Mouse (Mus musculus): ENCODE measurements around the gene Ptbp3.

Gene Ptbp3

DNA sequence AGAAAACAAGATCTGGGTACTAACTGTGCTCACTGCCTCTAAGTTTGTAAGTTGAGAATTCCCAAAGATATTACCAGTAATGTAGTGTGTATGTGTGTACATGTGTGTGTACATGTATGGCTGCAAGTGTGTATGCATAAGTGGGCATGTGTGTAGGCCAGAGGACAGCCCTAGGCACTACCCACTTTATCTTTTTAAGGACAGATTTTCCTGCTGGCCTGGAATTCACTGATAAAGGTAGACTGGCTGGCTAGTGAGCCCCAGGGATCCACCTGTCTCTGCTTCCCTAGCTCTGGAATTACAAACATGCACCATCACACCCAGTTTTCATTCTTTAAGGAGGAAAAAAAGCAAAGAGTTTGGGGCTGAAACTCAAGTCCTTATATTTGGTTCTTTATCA lies 6.0 kb upstream of the Ptbp3 start:
- no peak for DNase-seq

DNA sequence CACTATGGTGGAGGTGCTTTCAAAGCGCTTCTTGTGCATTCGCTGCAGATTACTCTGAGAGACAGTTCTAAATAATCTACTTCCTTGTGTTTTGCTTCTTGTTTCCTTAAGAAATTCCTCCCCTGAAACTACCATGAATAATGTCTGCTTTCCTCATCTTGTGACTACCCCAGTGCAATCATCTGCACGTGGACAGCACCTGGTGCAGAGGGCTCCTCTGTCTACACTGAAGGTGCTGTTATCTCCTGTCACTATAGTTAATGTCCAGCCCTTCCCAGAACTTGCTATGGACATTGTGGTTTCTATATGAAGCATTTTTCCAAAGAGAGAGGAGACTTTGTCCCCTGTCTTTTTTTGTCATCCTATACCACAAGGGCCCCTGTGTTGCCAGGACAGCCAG lies 4.4 kb upstream of the Ptbp3 start:
- no peak for DNase-seq

DNA sequence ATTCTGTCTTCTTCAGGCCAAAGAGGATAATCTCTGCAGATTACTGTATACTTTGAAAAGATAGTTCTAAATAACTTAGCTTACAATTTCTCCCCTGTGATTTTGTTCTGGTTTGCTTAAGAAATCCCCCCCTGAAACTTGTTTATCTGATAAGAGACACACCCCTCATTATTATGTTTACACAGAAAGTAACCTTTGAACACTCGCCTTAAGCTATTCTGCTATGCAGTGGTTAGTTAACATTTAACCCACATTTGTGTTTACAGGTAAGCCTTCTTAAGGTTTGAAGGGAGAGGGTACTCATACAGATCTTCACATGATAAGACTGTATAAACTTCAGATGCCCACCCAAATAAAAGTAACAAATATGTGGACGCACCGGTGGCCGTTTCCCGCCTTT lies 3.7 kb upstream of the Ptbp3 start:
- DNase-seq, result no peak

DNA sequence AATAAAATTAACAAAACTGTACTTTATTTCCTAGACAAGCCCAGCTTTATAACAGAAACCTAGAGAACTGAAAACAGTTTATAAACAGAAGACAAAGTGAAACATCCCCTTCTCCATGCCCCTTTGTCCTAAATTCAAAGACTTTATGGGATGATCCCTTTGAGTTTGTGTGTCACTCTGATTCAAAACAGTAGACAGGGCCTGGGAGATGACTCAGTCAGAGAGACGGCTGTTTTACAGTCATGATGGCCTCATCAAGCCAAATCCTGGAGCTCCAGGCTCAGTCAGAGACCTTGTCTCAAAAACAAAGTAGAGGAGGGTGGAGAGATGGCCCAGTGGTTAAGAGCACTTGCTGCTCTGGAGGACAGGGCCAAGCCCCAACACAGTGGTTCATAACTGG lies 2.7 kb upstream of the Ptbp3 start:
- no peak for DNase-seq

DNA sequence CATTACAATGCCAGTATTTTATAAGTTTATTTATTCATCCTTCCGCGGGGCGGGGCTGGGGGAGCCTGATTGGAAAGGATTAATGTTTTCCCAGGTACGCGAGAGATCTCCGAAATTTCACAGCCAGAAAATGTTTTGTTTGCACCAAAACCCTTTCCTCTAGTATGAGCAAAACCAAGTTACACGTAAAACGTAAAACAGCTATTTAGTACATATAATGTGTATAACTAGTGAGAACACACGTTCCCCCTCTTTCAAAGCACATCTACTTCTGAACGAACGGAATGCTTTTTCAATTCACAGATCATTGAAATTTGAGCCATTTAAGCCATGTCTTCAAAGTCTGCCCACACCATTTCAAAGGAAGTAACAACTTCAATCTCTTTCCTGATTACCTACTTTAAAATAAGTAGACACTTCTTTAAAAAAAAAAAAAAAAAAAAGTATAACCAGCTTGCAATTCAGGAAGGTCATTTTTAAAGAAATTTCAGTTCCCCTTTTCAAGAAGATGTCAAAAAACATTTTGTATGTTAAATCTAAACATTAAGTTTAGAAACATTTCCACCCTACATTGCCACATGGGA lies 905 bp upstream of the Ptbp3 start:
- peak in 1 of 2 experiments; percentile 15 for DNase-seq

DNA sequence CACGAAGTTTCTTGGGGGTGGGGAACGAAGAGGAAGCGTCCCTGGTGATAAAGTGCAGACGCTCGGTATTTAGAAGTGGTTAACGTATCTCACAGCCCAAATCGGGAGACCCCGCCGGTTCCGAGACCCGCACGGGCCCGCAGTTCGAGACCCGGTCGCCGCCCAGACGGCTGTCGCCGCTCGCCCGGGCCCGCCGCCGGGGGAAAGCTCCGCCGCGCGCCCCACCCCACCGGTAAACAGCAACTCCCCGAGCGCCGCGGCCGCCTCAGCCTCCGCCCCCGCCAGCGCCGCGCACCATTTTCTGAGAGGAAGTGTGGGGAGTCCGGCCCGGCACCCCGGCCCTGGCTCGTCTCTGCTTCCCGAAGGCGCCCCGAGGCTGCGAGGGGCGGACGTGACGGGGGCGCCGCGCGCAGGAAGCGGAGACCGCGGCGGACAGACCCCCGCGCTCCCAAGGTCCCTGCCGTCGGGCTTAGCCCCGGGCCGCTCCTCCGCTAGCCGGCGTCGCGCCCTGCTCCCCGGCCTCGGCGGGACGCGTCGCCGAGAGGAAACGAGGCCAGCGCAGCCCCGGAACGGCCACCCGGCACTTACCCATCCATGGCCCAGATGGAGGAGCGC lies 497 bp downstream of the Ptbp3 start:
- DNase-seq, result peak; percentile 73 to 81

DNA sequence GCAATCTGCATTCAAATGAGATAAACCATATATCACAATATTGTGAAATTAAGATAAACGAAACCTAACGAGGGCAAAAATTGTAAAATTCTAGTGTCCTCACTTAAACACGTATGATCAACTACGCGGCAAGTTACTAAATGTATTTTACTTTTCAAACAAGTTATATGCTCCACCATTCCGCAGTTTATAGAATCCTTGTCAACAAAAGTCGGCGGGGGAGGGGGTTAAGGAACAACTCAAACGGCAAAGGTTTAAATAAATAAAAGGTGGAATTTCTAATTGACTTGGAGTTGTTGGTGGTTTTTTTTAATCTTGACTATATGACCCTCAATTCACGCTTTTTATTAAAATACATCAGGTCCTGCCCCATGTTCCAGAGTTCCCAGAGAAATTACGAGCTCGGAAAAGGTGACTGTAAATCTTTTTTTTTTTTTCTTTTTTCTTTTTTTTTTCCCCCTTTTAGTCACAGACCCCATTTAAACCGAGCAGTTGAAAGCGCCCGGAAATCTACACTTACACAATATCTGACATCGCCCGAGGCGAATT lies 1.1 kb downstream of the Ptbp3 start:
- DNase-seq, result no peak

DNA sequence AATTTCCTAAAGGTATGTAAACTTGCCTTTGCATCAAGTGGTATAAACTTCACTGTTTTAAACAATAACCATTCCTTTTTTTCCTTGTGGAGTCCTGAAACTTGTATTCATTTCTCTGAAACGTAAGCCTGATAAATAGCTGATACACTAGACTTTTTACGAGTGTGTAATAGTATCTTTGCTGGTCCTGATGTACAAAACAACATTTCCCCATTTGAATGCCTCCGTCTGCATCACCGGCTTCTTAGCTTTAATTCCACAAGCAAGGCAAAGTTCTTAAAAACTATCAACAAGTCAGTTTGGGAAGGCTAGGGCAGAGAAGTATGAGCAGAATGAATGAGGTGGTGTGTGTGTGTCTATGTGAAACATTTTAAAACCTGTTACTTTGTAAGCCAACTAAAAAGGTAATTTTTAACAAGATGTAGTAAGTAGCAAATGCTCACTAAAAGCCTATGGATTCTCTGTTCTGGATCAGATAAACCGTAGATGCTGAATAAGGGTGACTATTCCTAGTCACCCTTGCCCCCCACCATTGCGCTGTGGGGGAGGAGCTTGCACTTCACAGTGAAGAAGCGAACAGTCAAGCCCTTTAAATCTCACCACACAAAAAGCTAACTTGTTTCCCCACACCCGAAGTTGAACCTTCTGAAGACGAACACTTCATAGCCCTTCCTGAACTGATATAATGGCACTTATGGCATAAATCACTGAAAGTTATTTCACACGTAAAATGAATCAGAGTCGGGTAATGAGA lies 1.9 kb downstream of the Ptbp3 start:
- peak; percentile 15 to 29 for DNase-seq

DNA sequence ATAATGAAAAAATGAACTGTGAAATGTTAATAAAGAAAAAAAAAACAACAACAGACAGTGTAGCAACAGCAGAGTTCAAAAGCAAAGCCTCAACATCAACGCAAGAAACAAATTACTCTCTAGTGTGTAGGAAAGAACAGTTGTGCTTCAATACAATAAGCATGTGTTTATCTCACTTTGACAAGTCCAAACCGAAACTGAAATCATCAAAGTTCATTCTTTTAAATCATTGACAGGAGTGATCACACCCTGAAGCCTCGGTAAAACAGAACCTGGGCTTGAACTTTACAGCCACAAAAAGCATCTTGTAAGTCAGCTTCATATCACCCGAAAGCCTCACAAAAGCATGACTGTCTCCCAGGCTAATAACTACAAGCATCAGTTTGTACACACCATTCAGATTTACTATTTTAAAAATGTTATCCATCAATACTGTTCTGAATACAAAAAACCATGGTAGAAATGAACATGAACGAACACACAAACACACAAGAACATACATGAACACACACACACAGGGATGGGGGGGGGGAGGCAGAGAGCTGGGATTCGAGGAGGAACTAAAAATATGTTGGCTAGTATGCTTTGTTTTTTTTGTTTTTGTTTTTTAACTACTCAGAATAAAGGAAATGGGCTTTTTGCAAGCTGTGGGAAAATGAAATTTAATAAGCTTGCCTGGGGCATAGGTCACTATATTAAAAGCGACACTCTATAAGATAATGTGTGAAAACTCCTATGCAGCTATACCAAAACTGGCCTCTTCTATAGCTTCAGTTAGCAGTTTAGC lies 2.7 kb downstream of the Ptbp3 start:
- DNase-seq, result no peak

DNA sequence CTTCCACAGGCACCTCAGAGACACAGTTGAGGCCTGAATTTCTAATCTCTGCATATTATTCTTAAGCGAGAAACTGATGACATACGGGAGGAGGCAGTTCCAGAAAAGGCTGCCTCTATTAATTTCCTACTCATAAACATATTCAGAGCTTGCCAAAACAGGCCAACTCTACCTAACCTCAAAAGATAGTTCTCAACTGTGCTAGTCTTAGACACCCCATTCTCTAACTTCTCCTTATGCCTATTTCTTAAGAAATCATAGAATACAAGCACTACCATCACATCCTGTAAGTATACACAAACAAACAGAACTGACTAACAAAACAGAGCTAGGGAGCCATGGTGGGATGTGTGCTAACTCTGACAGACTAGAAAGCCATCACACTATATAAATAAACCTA lies 4.5 kb downstream of the Ptbp3 start:
- no peak for DNase-seq

DNA sequence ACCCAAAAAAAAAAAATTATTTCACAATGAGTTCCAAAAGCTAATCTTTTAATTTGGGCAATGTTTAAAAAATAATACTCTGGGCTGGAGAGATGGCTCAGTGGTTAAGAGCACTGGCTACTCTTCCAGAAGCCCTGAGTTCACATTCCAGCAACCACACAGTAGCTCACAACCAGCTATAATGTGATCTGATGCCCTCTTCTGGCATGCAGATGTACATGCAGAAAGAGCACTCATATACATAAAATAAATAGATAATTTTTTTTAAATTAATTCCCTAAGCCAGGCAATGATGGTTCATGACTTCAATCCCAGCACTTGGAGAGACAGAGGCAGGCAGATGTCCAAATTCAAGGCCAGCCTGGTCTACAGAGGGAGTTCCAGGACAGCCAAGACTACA lies 6.2 kb downstream of the Ptbp3 start:
- DNase-seq, result no peak

DNA sequence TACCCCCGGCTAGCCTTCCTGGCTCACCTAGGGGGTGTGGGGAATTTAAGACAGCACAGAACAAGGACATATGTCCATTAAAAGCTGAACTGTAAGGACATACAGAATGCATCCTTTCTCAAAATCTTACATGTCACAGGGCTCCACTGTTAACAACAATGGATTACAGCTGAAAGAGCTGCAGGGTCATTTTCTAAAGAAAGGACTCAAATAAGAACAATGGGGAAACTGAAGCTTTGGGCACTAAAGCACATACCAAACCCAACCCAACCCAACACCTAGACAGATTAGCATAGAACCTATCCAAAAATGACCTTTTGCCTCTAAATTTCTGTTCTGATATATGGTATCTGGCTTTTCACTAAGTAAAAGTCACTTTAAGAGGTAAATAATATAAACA lies 12.9 kb downstream of the Ptbp3 start:
- no peak for DNase-seq

DNA sequence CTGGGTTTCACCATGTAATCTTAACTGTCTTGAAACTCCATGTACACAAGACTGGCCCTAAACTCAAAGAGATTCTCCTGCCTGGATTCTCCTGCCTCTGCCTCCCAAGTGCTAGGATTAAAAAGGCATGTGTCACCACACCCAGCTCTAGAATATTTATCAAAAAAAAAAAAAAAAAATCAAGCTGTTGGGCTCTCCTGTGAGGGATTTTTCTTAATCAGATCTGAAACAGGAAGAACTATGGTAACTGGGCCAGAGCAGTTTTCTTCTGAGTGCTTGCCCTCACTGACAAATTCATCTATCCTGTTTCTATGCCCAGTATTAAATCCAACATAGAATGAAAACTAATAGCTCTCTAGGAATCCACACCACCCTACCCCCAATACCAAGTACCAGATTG lies 13.5 kb downstream of the Ptbp3 start:
- no peak for DNase-seq

DNA sequence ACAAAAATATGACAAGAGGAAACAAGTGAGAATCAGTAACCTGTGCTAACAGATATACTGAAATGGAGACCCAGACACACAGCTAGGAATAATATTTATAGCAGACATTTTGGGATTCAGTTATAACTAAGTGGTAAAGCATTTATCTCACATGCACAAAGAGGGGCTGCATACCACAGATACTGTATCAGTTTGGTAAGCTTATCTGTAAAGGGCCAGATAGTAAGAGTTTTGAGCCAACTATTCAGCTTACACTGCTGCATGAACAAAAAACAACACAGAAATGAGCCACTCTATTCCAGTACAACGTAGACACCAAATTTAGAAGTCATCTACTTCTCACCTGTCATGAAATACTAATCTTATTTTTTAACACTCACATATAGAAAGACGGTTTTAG lies 15.9 kb downstream of the Ptbp3 start:
- DNase-seq, result no peak

DNA sequence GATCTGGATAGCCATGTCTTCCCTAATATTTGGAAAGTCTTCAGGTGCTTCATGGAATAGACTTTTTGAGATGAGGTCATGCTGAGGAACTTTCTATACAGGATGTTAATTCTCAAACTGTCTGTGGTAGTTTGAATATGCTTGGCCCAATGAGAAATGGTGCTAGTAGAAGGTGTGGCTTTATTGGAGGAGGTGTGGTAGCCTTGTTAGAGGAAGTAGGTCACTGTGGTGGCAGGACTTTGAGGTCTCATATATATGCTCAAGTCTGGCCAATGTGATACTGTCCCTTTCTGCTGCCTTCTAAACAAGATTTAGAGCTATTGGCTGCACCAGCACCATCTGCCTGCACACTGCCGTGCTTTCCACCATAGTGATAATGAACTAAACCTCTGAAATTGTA lies 18.0 kb downstream of the Ptbp3 start:
- DNase-seq, result no peak

DNA sequence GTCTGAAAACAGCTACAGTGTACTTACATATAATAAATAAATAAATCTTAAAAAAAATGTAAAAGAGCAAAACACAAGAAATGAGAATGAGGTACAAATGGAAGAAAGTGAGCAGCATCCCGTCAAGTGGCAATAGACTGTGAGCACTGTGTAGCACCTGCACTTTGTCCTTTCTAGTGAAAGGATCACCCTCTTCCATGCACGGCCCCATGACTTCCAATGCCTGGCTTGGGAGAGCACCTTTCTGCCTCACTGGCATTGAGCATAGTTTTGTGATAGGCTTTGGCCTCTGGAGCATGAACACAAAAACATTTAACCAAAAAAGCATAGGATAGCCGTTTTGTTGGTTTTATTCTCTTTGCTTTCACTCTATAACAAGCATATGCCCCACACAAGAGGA lies 21.7 kb downstream of the Ptbp3 start:
- no peak for DNase-seq

DNA sequence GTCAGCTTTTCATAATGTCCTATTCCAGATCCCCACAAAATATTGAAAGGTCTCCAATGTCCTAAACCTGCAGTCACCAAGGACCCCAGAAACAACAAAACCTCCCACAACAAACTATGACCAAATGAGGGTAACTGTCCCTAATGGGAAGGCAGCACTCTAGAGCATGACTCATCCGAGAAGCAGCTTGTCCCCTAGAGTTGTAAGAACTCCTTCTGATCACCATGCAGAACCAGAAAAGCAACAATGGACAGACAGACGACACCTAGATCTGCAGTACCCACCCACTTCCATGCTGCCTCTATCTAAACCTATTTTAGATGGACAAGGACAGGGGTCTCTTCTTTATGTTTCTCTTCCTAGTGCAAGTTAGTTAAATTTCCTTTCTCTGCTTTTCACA lies 22.4 kb downstream of the Ptbp3 start:
- no peak for DNase-seq

DNA sequence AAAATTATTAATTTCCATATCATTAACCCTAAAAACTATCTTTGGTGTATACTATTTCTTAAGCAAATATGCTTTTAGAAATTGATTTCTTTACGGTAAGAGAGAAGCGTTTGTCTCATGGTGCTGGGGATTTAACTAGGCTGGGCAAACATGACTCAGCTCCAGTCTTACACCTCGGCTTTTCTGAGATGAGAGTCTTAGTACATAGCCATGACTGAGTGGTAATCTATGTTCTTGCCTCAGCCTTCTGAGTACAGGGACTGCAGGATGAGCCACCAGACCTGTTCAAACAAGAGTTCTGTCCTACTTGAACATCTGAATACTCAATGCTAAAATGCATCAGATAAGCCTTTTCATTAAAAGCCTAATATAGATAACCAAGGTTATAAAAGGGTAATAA lies 24.3 kb downstream of the Ptbp3 start:
- no peak for DNase-seq

DNA sequence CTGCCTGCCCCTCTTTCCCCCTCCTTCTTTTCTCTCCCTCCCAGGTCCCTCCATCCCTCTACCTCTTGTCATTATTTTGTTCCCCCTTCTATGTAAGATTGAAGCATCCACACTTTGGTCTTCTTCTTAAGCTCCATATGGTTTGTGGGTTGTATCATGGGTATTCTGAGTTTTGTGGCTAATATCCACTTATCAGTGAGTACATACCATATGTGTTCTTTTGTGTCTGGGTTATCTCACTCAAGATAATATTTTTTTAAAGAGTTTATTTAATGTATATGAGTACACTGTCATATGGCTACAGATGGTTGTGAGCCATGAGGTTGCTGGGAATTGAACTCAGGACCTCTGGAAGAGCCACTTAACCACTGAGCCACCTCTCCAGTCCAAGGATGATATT lies 38.8 kb downstream of the Ptbp3 start:
- DNase-seq, result no peak

DNA sequence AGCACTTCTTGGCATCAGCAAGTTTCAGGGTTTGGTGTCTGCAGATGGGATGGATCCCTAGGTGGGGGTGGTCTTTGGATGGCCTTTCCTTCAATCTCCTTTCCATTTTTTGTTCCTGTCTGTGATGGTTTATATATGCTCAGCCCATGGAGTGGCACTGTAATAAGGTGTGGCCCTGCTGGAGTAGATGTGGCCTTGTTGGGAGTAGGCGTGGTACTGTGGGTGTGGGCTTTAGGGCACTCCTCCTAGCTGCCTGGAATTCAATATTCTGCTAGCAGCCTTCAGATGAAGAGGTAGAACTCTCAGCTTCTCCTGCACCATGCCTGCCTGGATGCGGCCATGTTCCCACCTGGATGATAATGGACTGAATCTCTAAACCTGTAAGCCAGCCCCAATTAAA lies 39.6 kb downstream of the Ptbp3 start:
- no peak for DNase-seq

DNA sequence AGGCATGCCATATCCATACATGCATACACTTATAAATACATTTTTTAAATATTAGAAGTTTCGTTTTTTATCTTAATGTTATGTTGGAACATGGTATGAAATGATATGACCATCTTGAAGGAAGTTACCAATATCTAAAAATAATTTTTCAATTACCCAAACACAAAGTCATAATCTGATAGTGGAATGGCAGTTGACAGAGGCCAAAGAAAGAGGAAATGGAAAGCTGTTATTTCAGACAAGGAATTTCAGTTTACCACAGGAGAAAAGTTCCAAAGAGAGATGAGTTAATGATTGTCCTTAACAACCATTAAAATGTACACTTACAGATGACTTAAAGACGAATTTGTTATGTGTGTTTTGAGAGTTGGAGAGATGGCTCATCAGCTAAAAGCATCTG lies 41.4 kb downstream of the Ptbp3 start:
- no peak for DNase-seq

DNA sequence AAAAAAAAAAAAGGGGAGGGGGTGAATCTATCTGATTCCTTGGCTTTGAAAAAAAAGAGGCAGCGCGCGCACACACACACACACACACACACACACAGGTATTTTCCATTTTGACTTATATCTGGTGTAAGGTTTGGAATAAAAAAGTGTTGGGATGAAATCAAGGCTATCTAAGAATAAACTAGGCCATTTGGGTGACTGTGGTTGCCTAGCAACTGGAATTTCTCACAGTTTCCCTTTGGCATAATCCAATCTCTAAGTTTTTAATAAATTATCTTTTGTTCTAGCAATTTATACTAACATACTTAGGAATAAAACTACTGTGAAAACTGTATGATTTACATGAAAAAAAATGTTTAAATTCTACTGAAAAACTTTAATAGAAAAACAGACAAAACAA lies 42.5 kb downstream of the Ptbp3 start:
- DNase-seq, result no peak

DNA sequence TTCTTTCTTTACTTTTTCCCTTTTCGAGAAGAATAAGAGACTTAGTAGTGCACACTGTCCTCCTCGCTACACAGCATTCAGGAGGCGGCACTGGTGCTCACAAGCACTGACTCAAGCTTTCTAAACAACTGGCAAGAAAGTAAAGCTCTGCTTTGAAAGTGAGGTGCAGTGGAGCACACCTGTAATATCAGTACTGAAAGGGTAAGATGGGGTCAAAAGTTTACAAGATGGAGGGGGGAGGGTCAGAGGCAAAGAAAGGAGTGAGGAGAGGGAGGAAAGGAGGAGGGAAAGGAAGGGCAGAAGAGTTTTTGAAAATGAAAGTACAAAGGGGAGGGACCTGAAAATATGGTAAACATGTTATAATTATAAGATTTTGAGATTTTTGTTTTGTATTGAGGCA lies 43.7 kb downstream of the Ptbp3 start:
- DNase-seq, result no peak

DNA sequence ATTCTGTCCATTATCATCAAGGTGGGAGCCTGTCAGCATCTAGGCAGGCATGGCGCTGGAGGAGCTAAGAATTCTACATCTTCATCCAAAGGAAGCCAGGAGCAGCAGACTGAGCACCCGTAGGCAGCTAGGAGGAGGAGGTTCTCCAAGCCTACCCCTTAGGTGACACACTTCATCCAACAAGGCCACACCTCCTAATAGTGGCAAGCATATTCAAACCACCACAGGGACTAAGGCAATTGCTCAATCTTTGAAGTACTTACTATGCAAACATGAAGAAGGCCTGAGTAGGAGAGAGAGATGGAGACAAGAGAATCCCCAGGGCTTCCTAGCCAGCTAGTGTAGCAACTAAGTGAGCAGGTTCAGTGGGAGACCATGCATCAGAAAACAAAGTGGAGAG lies 58.1 kb downstream of the Ptbp3 start:
- no peak for DNase-seq
